23 mouse cellular contexts compared by ENCODE assay signal in genomic region chr12:9770908-9771307, GRCm38 (mm10).
A peak's percentile ranks its signal among the peaks of the same experiment; 100 is the strongest.
DNase-seq lines count a peak whose midpoint lies in the region; ATAC-seq and TF ChIP-seq lines count a peak whose summit lies in the region.
"Had no signal": no experiment of that assay in that cellular context is flagged by ENCODE, and none has a peak within 500 bp of the region (broad histone marks: within the 10 kb centered on the region; RNA-seq: fewer than 3 reads in every experiment).

No protein-coding gene starts in this region.

- DNase-seq in forelimb bud, embryonic 11.5 days (ENCODE audit: low read depth, low spot score) = peak; percentile 52
- DNase-seq in limb, embryonic 11.5 days (ENCODE audit: low spot score) = peak; percentile 57
- DNase-seq in forebrain, postnatal 0 days = no peak
- no peak for DNase-seq in kidney, adult 11 months
- DNase-seq: adrenal gland, adult 8-10 months; adrenal gland, postnatal 14 days; adrenal gland, postnatal 36 days; B cell, adult 2 months; cerebellum, adult 11-12 months; cerebellum, adult 2 months; cerebellum, adult 9-10 months; cerebellum, postnatal 10 days; cerebellum, postnatal 25 days had no signal

- ATAC-seq in limb, embryonic 11.5 days (ENCODE audit: insufficient number of reproducible peaks, low FRiP score, low TSS enrichment, low read depth) = no peak
- ATAC-seq in limb, embryonic 13.5 days (ENCODE audit: low FRiP score, low read depth) = peak; percentile 64; the same call in 1 of the 2 replicates
- ATAC-seq in forebrain, postnatal 0 days = no peak
- ATAC-seq: activated CD4-positive, CD25-positive, alpha-beta regulatory T cell, adult 4 months; CD4-positive, CD25-positive, alpha-beta regulatory T cell, adult 4 months; forebrain, embryonic 13.5 days; forebrain, embryonic 15.5 days; Patski had no signal

- no peak overlapping the region for H3K4me2 ChIP-seq in limb, embryonic 11.5 days (ENCODE audit: low read depth, severe bottlenecking)
- no peak overlapping the region for H3K4me2 ChIP-seq in limb, embryonic 13.5 days (replicated peaks)
- no peak overlapping the region for H3K4me2 ChIP-seq in forebrain, postnatal 0 days (ENCODE audit: low read depth)
- H3K4me2 ChIP-seq: embryonic facial prominence, embryonic 12.5 days; forebrain, embryonic 13.5 days; forebrain, embryonic 15.5 days had no signal

- no peak for TF ChIP-seq CTCF in forebrain, postnatal 0 days (IDR thresholded peaks at IDR 0.05; ENCODE audit: low read depth)

- WGBS in limb, embryonic 11.5 days = 37% methylated on average over 4 of the region's 4 CpGs
- 20% methylated on average over 4 of the region's 4 CpGs for WGBS in limb, embryonic 13.5 days
- 91% methylated on average over 4 of the region's 4 CpGs for WGBS in forebrain, postnatal 0 days

- no peaks in the 10 kb centered on the region for H3K9me3 ChIP-seq in limb, embryonic 11.5 days (ENCODE audit: control insufficient read depth, low read length)
- H3K9me3 ChIP-seq in limb, embryonic 13.5 days = no peaks in the 10 kb centered on the region
- H3K9me3 ChIP-seq in forebrain, postnatal 0 days (ENCODE audit: low read length) = no peaks in the 10 kb centered on the region
- H3K9me3 ChIP-seq: embryonic facial prominence, embryonic 10.5 days; embryonic facial prominence, embryonic 12.5 days; forebrain, embryonic 13.5 days; forebrain, embryonic 15.5 days; G1E had no signal

- no peak overlapping the region for H3K27ac ChIP-seq in limb, embryonic 11.5 days (replicated peaks; ENCODE audit: low read depth, low read length)
- no peak overlapping the region for H3K27ac ChIP-seq in limb, embryonic 13.5 days
- H3K27ac ChIP-seq in forebrain, postnatal 0 days (ENCODE audit: low read depth, low read length) = no peak overlapping the region
- H3K27ac ChIP-seq: embryonic facial prominence, embryonic 10.5 days; embryonic facial prominence, embryonic 12.5 days; forebrain, embryonic 13.5 days; forebrain, embryonic 15.5 days had no signal

- H3K4me3 ChIP-seq in limb, embryonic 11.5 days (ENCODE audit: low read depth, low read length) = no peak overlapping the region
- H3K4me3 ChIP-seq in limb, embryonic 13.5 days = no peak overlapping the region
- no peak overlapping the region for H3K4me3 ChIP-seq in forebrain, postnatal 0 days (ENCODE audit: low read depth, low read length)
- H3K4me3 ChIP-seq: embryonic facial prominence, embryonic 10.5 days; embryonic facial prominence, embryonic 12.5 days; forebrain, embryonic 13.5 days; forebrain, embryonic 15.5 days had no signal

- no peak overlapping the region for H3K9ac ChIP-seq in limb, embryonic 11.5 days (ENCODE audit: low read length)
- H3K9ac ChIP-seq in limb, embryonic 13.5 days = no peak overlapping the region
- H3K9ac ChIP-seq in forebrain, postnatal 0 days = no peak overlapping the region
- H3K9ac ChIP-seq: embryonic facial prominence, embryonic 12.5 days; forebrain, embryonic 13.5 days; forebrain, embryonic 15.5 days had no signal

- no peaks in the 10 kb centered on the region for H3K27me3 ChIP-seq in limb, embryonic 11.5 days (ENCODE audit: control insufficient read depth, insufficient read depth, low read length)
- H3K27me3 ChIP-seq in limb, embryonic 13.5 days = no peaks in the 10 kb centered on the region
- H3K27me3 ChIP-seq in forebrain, postnatal 0 days (ENCODE audit: insufficient read depth, low read length) = no peaks in the 10 kb centered on the region
- H3K27me3 ChIP-seq: CH12.LX; embryonic facial prominence, embryonic 12.5 days; forebrain, embryonic 13.5 days; forebrain, embryonic 15.5 days; Patski had no signal

- H3K4me1 ChIP-seq in limb, embryonic 11.5 days (ENCODE audit: control insufficient read depth, insufficient read depth, low read length) = 0 out of 2 replicates have a peak, but pooled peaks cover 2% of the 10 kb centered on the region
- peaks cover 10% of the 10 kb centered on the region for H3K4me1 ChIP-seq in limb, embryonic 13.5 days
- H3K4me1 ChIP-seq in forebrain, postnatal 0 days (ENCODE audit: insufficient read depth) = no peaks in the 10 kb centered on the region
- H3K4me1 ChIP-seq: embryonic facial prominence, embryonic 10.5 days; embryonic facial prominence, embryonic 12.5 days; forebrain, embryonic 13.5 days; forebrain, embryonic 15.5 days had no signal

- H3K36me3 ChIP-seq in limb, embryonic 11.5 days (ENCODE audit: control insufficient read depth, insufficient read depth, low read length) = no peaks in the 10 kb centered on the region
- H3K36me3 ChIP-seq in limb, embryonic 13.5 days = no peaks in the 10 kb centered on the region
- no peaks in the 10 kb centered on the region for H3K36me3 ChIP-seq in forebrain, postnatal 0 days (ENCODE audit: insufficient read depth)
- H3K36me3 ChIP-seq: embryonic facial prominence, embryonic 10.5 days; embryonic facial prominence, embryonic 12.5 days; forebrain, embryonic 15.5 days; G1E had no signal

Comparison
In these comparisons a context has a peak if more than half of its experiments do, and no peak if none do; other contexts are left out.
1. DNase-seq: peak in forelimb bud, embryonic 11.5 days (single experiment) and limb, embryonic 11.5 days (single experiment); none in forebrain, postnatal 0 days (single experiment) and kidney, adult 11 months (single experiment).